Mouse (Mus musculus) spleen, adult 2 months (tissue): ENCODE measurements around the gene Got1.

Source experiments
- CTCF ChIP-seq: fragments of 200-500 bp; IDR thresholded peaks from 2 replicates; pipeline ENCODE4 v1.5.1; 2011; ENCODE audit warnings: mild to moderate bottlenecking, inconsistent platforms; ENCODE audit not compliant: insufficient read depth, insufficient read length, insufficient replicate concordance; ENCODE audit errors: extremely low read depth
- POLR2A ChIP-seq: fragments of 200-500 bp; IDR thresholded peaks from 2 replicates; pipeline ENCODE4 v1.6.1; 2011; ENCODE audit warnings: low read depth, low read length, inconsistent platforms

- no peak for TF ChIP-seq CTCF
- TF ChIP-seq POLR2A, result no peak
These were observed 45.0 kb downstream of the Got1 start for GRCm38 (mm10) chr19:43479431-43479830.
